Comparison of ENCODE assay signal across 10 mouse cellular contexts in genomic region chr11:51875792-51876195, GRCm38 (mm10). TPM values are rescaled to one million over a fixed set of nuclear protein-coding genes. Genes with fewer than 3 reads are reported as not detected.
DNase-seq lines count a peak whose midpoint lies in the region; ATAC-seq and TF ChIP-seq lines count a peak whose summit lies in the region.
"Had no signal": no experiment of that assay in that cellular context is flagged by ENCODE, and none has a peak within 500 bp of the region (broad histone marks: within the 10 kb centered on the region; RNA-seq: fewer than 3 reads in every experiment).

No protein-coding gene starts in this region.

- 23% methylated on average over 4 of the region's 4 CpGs for WGBS in forebrain, embryonic 14.5 days

- peaks cover 56% of the 10 kb centered on the region for H3K4me1 ChIP-seq in E14TG2a.4 (replicated peaks; ENCODE audit: low read depth, low read length)
- no peaks in the 10 kb centered on the region for H3K4me1 ChIP-seq in forebrain, embryonic 14.5 days (ENCODE audit: control insufficient read depth, insufficient read depth, low read length)
- H3K4me1 ChIP-seq: kidney, embryonic 15.5 days had no signal

- H3K27me3 ChIP-seq in E14TG2a.4 (ENCODE audit: insufficient read depth, low read length), result 0 out of 2 replicates have a peak, but pooled peaks cover 6% of the 10 kb centered on the region
- no peaks in the 10 kb centered on the region for H3K27me3 ChIP-seq in forebrain, embryonic 14.5 days (replicated peaks; ENCODE audit: control insufficient read depth, insufficient read depth, low read length)
- H3K27me3 ChIP-seq: heart, embryonic 15.5 days; kidney, embryonic 15.5 days had no signal

- DNase-seq in 3T3-L1 (ENCODE audit: low read depth, low spot score), result peak; percentile 81
- DNase-seq in lung, postnatal 10 days, result peak; percentile 55
- no peak for DNase-seq in forebrain, embryonic 14.5 days (ENCODE audit: low spot score)
- no peak for DNase-seq in urinary bladder, adult 18-20 months (ENCODE audit: low spot score in 2 of 2)
- DNase-seq in right cerebral cortex, adult 18-20 months, result no peak
- DNase-seq: thymus, postnatal 14 days had no signal

- H3K4me2 ChIP-seq in forebrain, embryonic 14.5 days (ENCODE audit: low read length), result no peak overlapping the region
- H3K4me2 ChIP-seq: heart, embryonic 15.5 days; kidney, embryonic 15.5 days had no signal

- ATAC-seq in granulocyte monocyte progenitor cell, adult 5-6 weeks (replicated peaks; ENCODE audit: poor library complexity, severe bottlenecking), result peak; percentile 43
- ATAC-seq in forebrain, embryonic 14.5 days, result no peak

- no peak for TF ChIP-seq CTCF in E14TG2a.4 (conservative IDR thresholded peaks at IDR 0.05; ENCODE audit: low read length)

- no peak overlapping the region for H3K9ac ChIP-seq in forebrain, embryonic 14.5 days (ENCODE audit: low read length)
- H3K9ac ChIP-seq: heart, embryonic 15.5 days; kidney, embryonic 15.5 days had no signal

- H3K4me3 ChIP-seq in E14TG2a.4 (replicated peaks; ENCODE audit: low read length), result 0 out of 2 replicates have a peak overlapping the region, but pooled peaks have one; percentile 0
- H3K4me3 ChIP-seq in forebrain, embryonic 14.5 days (ENCODE audit: low read depth, low read length), result no peak overlapping the region
- H3K4me3 ChIP-seq: heart, embryonic 15.5 days; kidney, embryonic 15.5 days had no signal

- no peaks in the 10 kb centered on the region for H3K36me3 ChIP-seq in E14TG2a.4 (ENCODE audit: insufficient read depth, low read length)
- no peaks in the 10 kb centered on the region for H3K36me3 ChIP-seq in forebrain, embryonic 14.5 days (ENCODE audit: control insufficient read depth, insufficient read depth, low read length)
- H3K36me3 ChIP-seq: heart, embryonic 15.5 days; kidney, embryonic 15.5 days had no signal

- no peak overlapping the region for H3K27ac ChIP-seq in forebrain, embryonic 14.5 days (ENCODE audit: low read depth, low read length)
- H3K27ac ChIP-seq: heart, embryonic 15.5 days; kidney, embryonic 15.5 days had no signal

- H3K9me3 ChIP-seq in E14TG2a.4 (ENCODE audit: low read length), result peaks cover 9% of the 10 kb centered on the region; the same call in 1 of the 2 replicates
- H3K9me3 ChIP-seq in forebrain, embryonic 14.5 days (replicated peaks; ENCODE audit: control insufficient read depth, low read length), result no peaks in the 10 kb centered on the region
- H3K9me3 ChIP-seq: heart, embryonic 15.5 days; kidney, embryonic 15.5 days had no signal

RNA-seq across cellular contexts. Expression of gene Jade2, which starts 18.3 kb away (rescaled TPM):
- 6.3 and 9.3 TPM in 2 replicates for total RNA-seq in granulocyte monocyte progenitor cell, adult 5-6 weeks (2014; fragmentation: Nextera tagmentation)
- total RNA-seq in granulocyte monocyte progenitor cell, adult 5-6 weeks (2017), result 6.6 and 8.5 TPM in 2 replicates
- polyA plus RNA-seq in forebrain, embryonic 14.5 days (2014; fragmentation: Nextera tagmentation; extraction: Ambion mirVana), result 0.20 and 0.23 TPM in 2 replicates

Comparison
In these comparisons a context has a peak if more than half of its experiments do, and no peak if none do; other contexts are left out.
1. DNase-seq: peak in 3T3-L1 (single experiment) and lung, postnatal 10 days (single experiment); none in forebrain, embryonic 14.5 days (single experiment), urinary bladder, adult 18-20 months (0 of 2) and right cerebral cortex, adult 18-20 months (single experiment).